In genomic region chr14:57300530-57300929, GRCm38 (mm10) we compare ENCODE assay signal across 30 mouse cellular contexts.
DNase-seq lines count a peak whose midpoint lies in the region; ATAC-seq and TF ChIP-seq lines count a peak whose summit lies in the region.
"Had no signal": no experiment of that assay in that cellular context is flagged by ENCODE, and none has a peak within 500 bp of the region (broad histone marks: within the 10 kb centered on the region; RNA-seq: fewer than 3 reads in every experiment).

No protein-coding gene starts in this region.

- no peak overlapping the region for H3K9ac ChIP-seq in lung, embryonic 14.5 days
- H3K9ac ChIP-seq: embryonic facial prominence, embryonic 13.5 days; embryonic facial prominence, embryonic 15.5 days; forebrain, embryonic 12.5 days had no signal

- TF ChIP-seq CTCF in lung, embryonic 14.5 days (IDR thresholded peaks at IDR 0.05; ENCODE audit: low read depth) = no peak

- peak; percentile 15 for DNase-seq in lung, embryonic 14.5 days
- no peak for DNase-seq in lung, postnatal 14 days
- DNase-seq in lung, postnatal 25 days (ENCODE audit: low spot score) = peak; percentile 1
- no peak for DNase-seq in lung, postnatal 4 days
- peak; percentile 56 for DNase-seq in retina, adult 2 months (ENCODE audit: low read depth, low spot score)
- no peak for DNase-seq in retina, embryonic 14.5 days (ENCODE audit: low spot score)
- DNase-seq in gonadal fat pad, adult 2 months (ENCODE audit: low read depth) = peak; percentile 73
- no peak for DNase-seq in adrenal gland, adult 8-10 months
- DNase-seq: adrenal gland, postnatal 10 days; adrenal gland, postnatal 25 days; B cell, adult 2 months; cerebellum, adult 11 months; cerebellum, adult 18-20 months; cerebellum, adult 8-10 months; cerebellum, adult 9-11 months; cerebellum, postnatal 14 days; cerebellum, postnatal 36 days; embryo, embryonic 11 days had no signal

- H3K4me2 ChIP-seq in lung, embryonic 14.5 days = no peak overlapping the region
- H3K4me2 ChIP-seq: embryonic facial prominence, embryonic 13.5 days; embryonic facial prominence, embryonic 15.5 days; forebrain, embryonic 12.5 days had no signal

- no peaks in the 10 kb centered on the region for H3K36me3 ChIP-seq in lung, embryonic 14.5 days (ENCODE audit: insufficient read depth)
- H3K36me3 ChIP-seq: embryonic facial prominence, embryonic 13.5 days; embryonic facial prominence, embryonic 15.5 days; forebrain, embryonic 10.5 days; forebrain, embryonic 12.5 days; G1E had no signal

- H3K9me3 ChIP-seq in lung, embryonic 14.5 days (ENCODE audit: low read depth, low read length) = no peaks in the 10 kb centered on the region
- H3K9me3 ChIP-seq: embryonic facial prominence, embryonic 13.5 days; embryonic facial prominence, embryonic 15.5 days; forebrain, embryonic 10.5 days; forebrain, embryonic 12.5 days; G1E had no signal

- 40% methylated on average over 2 of the region's 2 CpGs for WGBS in lung, embryonic 14.5 days

- H3K27ac ChIP-seq in lung, embryonic 14.5 days (ENCODE audit: low read depth) = no peak overlapping the region
- H3K27ac ChIP-seq: embryonic facial prominence, embryonic 13.5 days; embryonic facial prominence, embryonic 15.5 days; forebrain, embryonic 10.5 days; forebrain, embryonic 12.5 days had no signal

- no peak overlapping the region for H3K4me3 ChIP-seq in lung, embryonic 14.5 days (ENCODE audit: low read depth, low read length)
- H3K4me3 ChIP-seq: embryonic facial prominence, embryonic 13.5 days; embryonic facial prominence, embryonic 15.5 days; erythroblast, embryonic 14.5 days; forebrain, embryonic 10.5 days; forebrain, embryonic 12.5 days had no signal

- H3K27me3 ChIP-seq in lung, embryonic 14.5 days (ENCODE audit: insufficient read depth, low read length) = no peaks in the 10 kb centered on the region
- H3K27me3 ChIP-seq: CH12.LX; embryonic facial prominence, embryonic 13.5 days; embryonic facial prominence, embryonic 15.5 days; forebrain, embryonic 12.5 days; Patski had no signal

- H3K4me1 ChIP-seq in lung, embryonic 14.5 days (ENCODE audit: insufficient read depth) = no peaks in the 10 kb centered on the region
- H3K4me1 ChIP-seq: embryonic facial prominence, embryonic 13.5 days; embryonic facial prominence, embryonic 15.5 days; forebrain, embryonic 12.5 days had no signal

- no peak for ATAC-seq in lung, embryonic 14.5 days (ENCODE audit: insufficient read depth)
- ATAC-seq: activated CD4-positive, CD25-positive, alpha-beta regulatory T cell, adult 4 months; CD4-positive, CD25-positive, alpha-beta regulatory T cell, adult 4 months; forebrain, embryonic 14.5 days; forebrain, embryonic 16.5 days; Patski had no signal

Comparison
In these comparisons a context has a peak if more than half of its experiments do, and no peak if none do; other contexts are left out.
1. DNase-seq: peak in lung, embryonic 14.5 days (single experiment), lung, postnatal 25 days (single experiment), retina, adult 2 months (single experiment) and gonadal fat pad, adult 2 months (single experiment); none in lung, postnatal 14 days (single experiment), lung, postnatal 4 days (0 of 2), retina, embryonic 14.5 days (single experiment) and adrenal gland, adult 8-10 months (single experiment).